Mouse (Mus musculus): ENCODE results near the gene Gli2. TPM values are rescaled to one million over a fixed set of nuclear protein-coding genes. Genes with fewer than 3 reads are reported as not detected.

Gli2 gene
- total RNA-seq, 2 experiments from 2014 or later: 3.3 to 4.5 TPM

GRCm38 (mm10) chr1:118864735-118865134, 188.7 kb downstream of the Gli2 start:
- intact Hi-C loops (cut with DNase I; ENCODE audit: low total_unique reads): no loop called here
- DNase-seq: no peak

GRCm38 (mm10) chr1:118864031-118864430, 189.4 kb downstream of the Gli2 start:
- DNase-seq: no peak
- intact Hi-C loops (cut with DNase I; ENCODE audit: low total_unique reads): no loop called here

GRCm38 (mm10) chr1:118858101-118858500, 195.3 kb downstream of the Gli2 start:
- intact Hi-C loops (cut with DNase I; ENCODE audit: low total_unique reads): no loop called here
- no peak for DNase-seq

- intact Hi-C loops (cut with DNase I; ENCODE audit: low total_unique reads): no loop called here
These were observed 222.8 kb downstream of the Gli2 start for GRCm38 (mm10) chr1:118830658-118831057.

GRCm38 (mm10) chr1:118826614-118827013, 226.8 kb downstream of the Gli2 start:
- intact Hi-C loops (cut with DNase I; ENCODE audit: low total_unique reads): no loop called here

More at GRCm38 (mm10) chr1:118830658-118831057, 222.8 kb downstream of the Gli2 start:
- DNase-seq: no peak

GRCm38 (mm10) chr1:118825467-118826219, 227.8 kb downstream of the Gli2 start:
- no peak for DNase-seq
- intact Hi-C loops (cut with DNase I; ENCODE audit: low total_unique reads): no loop called here

More at GRCm38 (mm10) chr1:118826614-118827013, 226.8 kb downstream of the Gli2 start:
- no peak for DNase-seq

GRCm38 (mm10) chr1:118825035-118825434, 228.4 kb downstream of the Gli2 start:
- no peak for DNase-seq
- intact Hi-C loops (cut with DNase I; ENCODE audit: low total_unique reads): no loop called here

- intact Hi-C loops (cut with DNase I; ENCODE audit: low total_unique reads): no loop called here
- no peak for DNase-seq
These were observed 231.2 kb downstream of the Gli2 start for GRCm38 (mm10) chr1:118822258-118822657.

GRCm38 (mm10) chr1:118815015-118815414, 238.4 kb downstream of the Gli2 start:
- no peak for DNase-seq
- intact Hi-C loops (cut with DNase I; ENCODE audit: low total_unique reads): no loop called here

GRCm38 (mm10) chr1:118810336-118810735, 243.1 kb downstream of the Gli2 start:
- intact Hi-C loops (cut with DNase I; ENCODE audit: low total_unique reads): no loop called here
- DNase-seq: no peak

GRCm38 (mm10) chr1:118806727-118807126, 246.7 kb downstream of the Gli2 start:
- intact Hi-C loops (cut with DNase I; ENCODE audit: low total_unique reads): no loop called here
- no peak for DNase-seq

- no peak for DNase-seq
- intact Hi-C loops (cut with DNase I; ENCODE audit: low total_unique reads): no loop called here
These were observed 251.3 kb downstream of the Gli2 start for GRCm38 (mm10) chr1:118802166-118802565.

- intact Hi-C loops (cut with DNase I; ENCODE audit: low total_unique reads): no loop called here
- DNase-seq: no peak
These were observed 253.9 kb downstream of the Gli2 start for GRCm38 (mm10) chr1:118799322-118800116.

GRCm38 (mm10) chr1:118795415-118796167, 257.8 kb downstream of the Gli2 start:
- no peak for DNase-seq
- intact Hi-C loops (cut with DNase I; ENCODE audit: low total_unique reads): no loop called here

- no peak for DNase-seq
- intact Hi-C loops (cut with DNase I; ENCODE audit: low total_unique reads): no loop called here
These were observed 263.5 kb downstream of the Gli2 start for GRCm38 (mm10) chr1:118789871-118790270.

- intact Hi-C loops (cut with DNase I; ENCODE audit: low total_unique reads): no loop called here
- no peak for DNase-seq
These were observed 264.0 kb downstream of the Gli2 start for GRCm38 (mm10) chr1:118789468-118789867.

GRCm38 (mm10) chr1:118788813-118789212, 264.6 kb downstream of the Gli2 start:
- DNase-seq: no peak
- intact Hi-C loops (cut with DNase I; ENCODE audit: low total_unique reads): no loop called here

- intact Hi-C loops (cut with DNase I; ENCODE audit: low total_unique reads): no loop called here
- no peak for DNase-seq
These were observed 265.9 kb downstream of the Gli2 start for GRCm38 (mm10) chr1:118787486-118787885.

All from gastrocnemius, postnatal 14 days (tissue).